Mouse (Mus musculus): Measurements from ENCODE around the gene Rpl32. TPM values are rescaled to one million over a fixed set of nuclear protein-coding genes. Genes with fewer than 3 reads are reported as not detected.

Rpl32 gene
- 1,977 and 2,016 TPM in 2 replicates for polyA plus RNA-seq (2016; fragmentation: Nextera tagmentation; extraction: Ambion mirVana)

DNA sequence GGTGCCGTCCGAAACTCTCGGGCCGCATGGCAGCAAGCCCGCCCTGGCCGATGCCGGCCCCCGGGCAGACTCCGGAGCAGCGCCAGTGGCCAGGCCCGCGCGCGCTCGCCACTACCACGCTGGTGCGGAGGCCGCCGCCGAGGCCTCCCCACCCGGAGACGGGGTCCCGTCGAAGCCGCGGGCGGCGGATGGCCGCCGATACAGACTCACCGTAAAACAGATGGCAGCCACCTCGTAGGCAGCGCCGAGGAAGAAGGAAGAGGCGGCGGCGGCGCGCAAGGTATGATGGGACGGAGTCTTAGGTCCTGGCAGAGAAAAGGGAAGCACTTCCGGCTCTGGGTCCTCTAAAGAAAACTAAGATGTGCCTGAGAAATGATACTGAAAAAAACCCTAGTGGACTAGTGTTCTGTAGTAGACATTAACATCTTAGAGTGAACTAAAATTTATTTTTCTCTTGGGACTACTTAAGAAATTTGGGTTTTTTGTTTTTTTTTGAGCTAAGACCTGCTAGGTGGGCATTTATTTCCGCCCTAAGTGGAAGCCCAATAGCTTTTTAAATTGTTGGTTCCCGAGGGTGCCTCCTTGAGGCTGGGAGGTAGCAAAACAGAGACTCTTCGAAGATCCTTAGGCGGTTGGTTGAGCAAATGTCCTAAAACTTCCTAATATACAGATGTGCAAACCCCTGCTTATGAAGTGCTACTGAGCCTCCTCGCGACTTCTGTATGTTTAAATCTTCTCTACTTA lies at the start of gene Rpl32:
Gene Rpl32, minus strand, starts transcription at position 260 of the 744 bp plus-strand sequence.
- Histone ChIP-seq H3K9ac (peak within 1 kb of the TSS; percentile 99), H3K27me3 (no peaks in the 10 kb centered on the region), H3K9me3 (no peaks in the 10 kb centered on the region), H3K4me3 (peak within 1 kb of the TSS; percentile 99), H3K4me1 (peaks cover 18% of the 10 kb centered on the region), H3K27ac (peak within 1 kb of the TSS; percentile 98), H3K4me2 (replicated peaks) (peak within 1 kb of the TSS; percentile 93), H3K36me3 (peaks cover 38% of the 10 kb centered on the region)
- under 1% methylated on average over 47 of the region's 47 CpGs for WGBS
- peak; percentile 75; the same call in 1 of the 2 replicates for ATAC-seq (ENCODE audit: insufficient number of reproducible peaks, insufficient read depth, low FRiP score, low TSS enrichment)

DNA sequence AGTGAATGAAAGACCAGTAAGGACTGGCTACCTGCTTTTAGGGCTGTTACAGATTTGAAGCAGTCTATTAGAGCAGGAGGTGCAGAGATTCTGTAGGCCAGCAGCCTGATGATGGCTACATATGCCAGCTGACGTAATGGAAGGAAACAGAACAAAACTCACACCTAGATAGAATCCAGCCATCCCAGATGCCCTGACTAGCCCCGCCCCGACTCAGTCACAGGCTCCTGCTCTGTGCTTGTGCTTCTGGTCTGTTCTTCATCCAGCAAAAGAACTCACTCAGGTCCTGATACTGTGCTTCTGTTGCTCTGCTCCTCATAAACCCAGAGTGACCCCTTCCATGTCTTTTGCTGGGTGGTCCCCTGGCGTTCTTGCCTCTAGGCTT lies 47.8 kb upstream of the Rpl32 start:
- ATAC-seq (ENCODE audit: insufficient number of reproducible peaks, insufficient read depth, low FRiP score, low TSS enrichment), result no peak
- H3K4me1 ChIP-seq, result peaks cover 14% of the 10 kb centered on the region; the same call in 1 of the 2 replicates
- no peak overlapping the region for H3K27ac ChIP-seq
- H3K4me2 ChIP-seq (replicated peaks), result no peak overlapping the region
- H3K36me3 ChIP-seq, result no peaks in the 10 kb centered on the region
- H3K9ac ChIP-seq, result no peak overlapping the region
- H3K27me3 ChIP-seq, result no peaks in the 10 kb centered on the region
- WGBS, result 65% methylated on average over 4 of the region's 4 CpGs
- no peaks in the 10 kb centered on the region for H3K9me3 ChIP-seq
- no peak overlapping the region for H3K4me3 ChIP-seq

DNA sequence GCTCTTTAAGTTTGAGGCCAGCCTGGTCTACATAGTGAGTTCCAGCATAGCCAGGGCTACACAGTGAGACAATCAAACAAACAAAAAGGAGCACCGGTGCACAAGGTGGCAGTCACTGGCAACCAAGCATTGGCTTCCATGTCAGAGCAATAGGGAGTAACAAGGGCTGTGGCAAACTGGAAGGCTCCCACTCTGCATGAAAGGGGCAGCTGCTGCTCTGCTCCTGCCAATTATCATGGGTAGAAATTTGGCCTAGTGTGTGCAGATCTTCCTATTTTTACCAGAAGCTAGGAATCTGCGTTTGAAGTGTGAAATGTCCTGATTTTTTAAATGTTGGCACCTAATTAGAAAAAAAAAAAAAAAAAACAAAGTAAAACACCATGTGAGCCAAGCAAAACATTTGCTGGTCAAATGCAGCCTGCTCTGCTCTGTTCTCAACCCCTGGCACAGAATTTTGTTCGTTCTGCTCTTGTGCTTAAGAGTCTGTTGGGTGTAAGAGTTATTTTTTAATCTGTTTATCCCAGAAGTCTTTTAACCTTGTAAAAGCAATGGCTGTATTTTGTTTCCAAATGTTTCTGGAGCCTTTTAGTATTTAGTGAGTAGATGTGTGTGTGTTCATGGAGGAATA lies 47.3 kb upstream of the Rpl32 start:
- H3K9me3 ChIP-seq, result no peaks in the 10 kb centered on the region
- no peaks in the 10 kb centered on the region for H3K27me3 ChIP-seq
- H3K4me2 ChIP-seq (replicated peaks), result no peak overlapping the region
- H3K4me1 ChIP-seq, result peaks cover 14% of the 10 kb centered on the region; the same call in 1 of the 2 replicates
- WGBS, result 84% methylated on average over 3 of the region's 3 CpGs
- no peak overlapping the region for H3K4me3 ChIP-seq
- ATAC-seq (ENCODE audit: insufficient number of reproducible peaks, insufficient read depth, low FRiP score, low TSS enrichment), result no peak
- no peak overlapping the region for H3K27ac ChIP-seq
- no peaks in the 10 kb centered on the region for H3K36me3 ChIP-seq
- no peak overlapping the region for H3K9ac ChIP-seq

DNA sequence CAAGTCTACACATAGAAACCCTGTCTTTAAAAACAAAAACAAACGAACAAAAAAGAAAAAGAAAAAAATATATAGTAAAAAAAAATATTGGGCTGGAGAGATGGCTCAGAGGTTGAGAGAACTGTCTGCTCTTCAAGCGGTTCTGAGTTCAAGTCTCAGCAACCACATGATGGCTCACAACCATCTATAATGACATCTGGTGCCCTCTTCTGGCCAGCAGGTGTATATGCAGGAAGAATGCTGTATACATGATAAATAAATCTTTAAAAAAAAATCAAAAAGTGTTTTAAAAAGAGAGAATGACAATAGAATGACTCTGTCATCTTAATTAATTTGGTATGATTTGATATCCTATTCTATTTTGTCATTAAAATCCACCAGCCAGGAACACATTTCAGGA lies 45.9 kb upstream of the Rpl32 start:
- peaks cover 8% of the 10 kb centered on the region; the same call in 1 of the 2 replicates for H3K36me3 ChIP-seq
- no peak overlapping the region for H3K9ac ChIP-seq
- no peaks in the 10 kb centered on the region for H3K27me3 ChIP-seq
- ATAC-seq (ENCODE audit: insufficient number of reproducible peaks, insufficient read depth, low FRiP score, low TSS enrichment), result no peak
- no peak overlapping the region for H3K4me2 ChIP-seq (replicated peaks)
- no peak overlapping the region for H3K27ac ChIP-seq
- H3K4me1 ChIP-seq, result peaks cover 14% of the 10 kb centered on the region; the same call in 1 of the 2 replicates
- WGBS, result 63% methylated on average over 2 of the region's 2 CpGs
- no peak overlapping the region for H3K4me3 ChIP-seq
- H3K9me3 ChIP-seq, result no peaks in the 10 kb centered on the region

DNA sequence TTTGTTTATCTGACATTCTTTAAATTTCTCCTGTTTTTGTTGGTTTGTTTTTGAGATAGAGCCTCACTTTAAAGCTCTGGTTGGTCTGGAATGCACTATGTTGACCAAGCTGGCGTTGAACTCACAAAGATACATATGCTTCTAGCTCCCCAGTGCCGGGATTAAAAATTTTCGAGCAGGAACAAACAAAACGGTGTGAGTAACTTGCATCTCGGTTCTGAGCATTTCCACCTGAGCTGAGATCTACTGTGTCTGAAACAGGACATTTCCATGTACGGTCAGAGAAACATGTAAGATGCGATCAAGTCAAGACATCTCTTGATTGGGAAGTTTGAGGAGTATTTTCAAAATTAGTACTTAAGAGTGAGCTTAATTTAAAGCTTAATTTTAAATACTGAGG lies 45.4 kb upstream of the Rpl32 start:
- Histone ChIP-seq H3K9me3 (no peaks in the 10 kb centered on the region), H3K4me1 (peaks cover 14% of the 10 kb centered on the region; the same call in 1 of the 2 replicates), H3K9ac (peak overlapping the region; percentile 66), H3K4me2 (replicated peaks) (peak overlapping the region; percentile 74), H3K36me3 (peaks cover 12% of the 10 kb centered on the region; the same call in 1 of the 2 replicates), H3K27me3 (no peaks in the 10 kb centered on the region), H3K4me3 (peak overlapping the region; percentile 64), H3K27ac (peak overlapping the region; percentile 92)
- 45% methylated on average over 7 of the region's 7 CpGs for WGBS
- ATAC-seq (ENCODE audit: insufficient number of reproducible peaks, insufficient read depth, low FRiP score, low TSS enrichment), result no peak

DNA sequence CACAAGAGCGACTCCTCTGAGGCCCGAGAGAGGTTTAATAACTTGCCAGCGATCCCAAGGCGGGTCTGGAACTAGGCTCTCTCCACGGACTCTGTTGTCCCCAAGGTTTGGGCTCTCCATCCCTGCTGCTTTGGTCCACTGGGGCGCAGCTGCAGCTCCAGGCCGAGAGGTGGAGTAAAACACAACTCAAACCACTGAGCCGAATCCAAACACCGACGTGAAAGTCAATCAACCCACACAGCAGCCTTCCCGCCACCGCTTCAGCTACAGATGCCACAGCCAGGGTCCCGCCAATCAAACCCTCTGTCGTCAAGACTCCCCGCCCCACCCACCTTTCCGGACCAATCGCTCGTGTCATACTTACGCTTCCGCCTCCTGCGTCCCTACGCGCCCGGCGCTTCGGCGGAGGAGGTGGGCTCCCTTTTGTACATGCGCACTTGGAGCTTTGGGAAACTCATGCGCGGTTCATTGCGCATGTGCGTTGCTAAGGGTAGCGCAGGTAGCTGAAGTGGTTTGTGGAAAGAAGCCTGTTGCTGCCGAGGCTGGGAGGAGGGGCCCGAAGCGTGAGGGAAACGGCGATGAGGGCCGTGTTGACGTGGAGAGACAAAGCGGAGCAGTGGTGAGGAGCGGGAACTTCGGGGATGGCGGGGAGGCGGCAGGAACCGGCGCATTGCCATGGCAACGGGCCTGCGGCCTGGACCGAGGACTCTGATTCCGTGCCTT lies 44.7 kb upstream of the Rpl32 start, which contains the start of the genes Mbd4 and Ift122:
Gene Mbd4, minus strand, starts transcription at position 281 of the 723 bp plus-strand sequence.
Gene Ift122, plus strand, starts transcription at position 380 of the 723 bp plus-strand sequence.
- WGBS, result under 1% methylated on average over 51 of the region's 51 CpGs
- Histone ChIP-seq H3K27me3 (no peaks in the 10 kb centered on the region), H3K9me3 (no peaks in the 10 kb centered on the region), H3K27ac (peak within 1 kb of the TSS; percentile 92), H3K4me3 (peak within 1 kb of the TSS; percentile 64), H3K9ac (peak within 1 kb of the TSS; percentile 74), H3K36me3 (peaks cover 19% of the 10 kb centered on the region), H3K4me1 (peaks cover 14% of the 10 kb centered on the region; the same call in 1 of the 2 replicates), H3K4me2 (replicated peaks) (peak within 1 kb of the TSS; percentile 74)
- ATAC-seq (ENCODE audit: insufficient number of reproducible peaks, insufficient read depth, low FRiP score, low TSS enrichment), result peak; percentile 97

DNA sequence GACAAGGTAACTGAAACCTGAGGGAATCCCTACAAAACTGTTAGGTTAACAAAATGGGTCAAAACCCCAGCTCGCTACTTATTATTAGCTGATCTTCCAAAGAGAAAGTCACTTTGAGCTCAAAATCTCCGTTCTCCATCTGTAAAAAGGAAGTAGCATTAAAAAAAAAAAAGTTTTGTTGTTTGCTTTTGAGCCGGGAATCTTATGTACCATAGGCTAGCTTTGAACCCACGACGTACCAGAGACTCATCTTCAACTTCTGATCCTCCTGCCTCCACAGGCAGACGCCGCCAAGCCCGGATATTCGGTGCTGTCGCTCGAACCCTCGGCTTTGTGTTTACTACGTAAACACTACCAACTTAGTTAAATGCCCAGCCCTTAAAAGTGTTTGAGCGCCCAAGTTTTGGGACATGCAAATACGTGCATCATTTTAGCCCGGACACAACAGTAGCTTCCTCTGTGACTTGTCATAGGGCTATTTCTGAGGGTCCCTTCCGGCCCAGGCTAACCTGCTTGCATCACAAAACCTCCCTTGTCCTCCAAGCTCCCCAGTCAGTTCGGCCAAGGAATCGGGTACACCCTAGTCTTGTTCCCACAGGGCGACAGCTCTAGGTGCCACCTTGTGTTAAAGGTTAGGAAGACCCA lies 44.0 kb upstream of the Rpl32 start:
- 5% methylated on average over 20 of the region's 20 CpGs for WGBS
- Histone ChIP-seq H3K9ac (peak overlapping the region; percentile 74), H3K4me2 (replicated peaks) (peak overlapping the region; percentile 74), H3K36me3 (peaks cover 21% of the 10 kb centered on the region), H3K27ac (peak overlapping the region; percentile 88), H3K4me1 (peaks cover 14% of the 10 kb centered on the region; the same call in 1 of the 2 replicates), H3K9me3 (no peaks in the 10 kb centered on the region), H3K27me3 (no peaks in the 10 kb centered on the region), H3K4me3 (peak overlapping the region; percentile 64)
- no peak for ATAC-seq (ENCODE audit: insufficient number of reproducible peaks, insufficient read depth, low FRiP score, low TSS enrichment)

DNA sequence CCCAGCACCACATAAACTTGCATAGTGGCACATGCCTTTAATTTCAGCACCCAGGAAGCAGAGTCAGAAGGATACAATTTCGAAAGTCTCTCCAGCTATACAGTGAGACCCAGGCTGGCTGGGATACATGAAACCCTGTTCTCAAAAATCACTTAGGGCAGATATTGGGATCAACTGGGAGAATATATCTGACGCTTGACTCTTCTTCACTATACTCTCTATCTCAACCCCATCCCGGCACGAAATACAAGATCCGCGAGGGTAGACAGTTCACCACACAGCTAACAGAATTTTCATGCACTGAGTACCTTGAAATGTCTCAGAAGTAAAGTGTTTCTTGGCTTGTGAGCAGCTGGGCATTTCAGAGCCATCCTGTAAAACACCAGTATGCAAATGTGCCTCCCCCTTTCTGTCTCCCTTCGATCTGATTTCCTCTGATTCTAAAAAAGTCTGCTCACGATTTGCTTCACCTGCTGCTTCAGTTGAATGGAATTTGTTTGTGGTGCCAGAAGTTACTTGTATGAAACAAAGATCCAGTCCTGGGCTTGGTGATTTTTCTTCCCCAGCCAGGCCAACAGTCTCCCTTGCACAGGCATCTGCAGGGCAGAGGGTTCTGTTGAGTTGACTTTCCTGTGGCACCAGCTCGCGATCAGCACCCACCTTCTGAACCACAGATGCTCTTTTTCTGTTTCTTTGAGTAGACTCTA lies 40.2 kb upstream of the Rpl32 start:
- Histone ChIP-seq H3K27me3 (no peaks in the 10 kb centered on the region), H3K9ac (no peak overlapping the region), H3K36me3 (peaks cover 32% of the 10 kb centered on the region), H3K4me2 (replicated peaks) (no peak overlapping the region), H3K9me3 (no peaks in the 10 kb centered on the region), H3K27ac (no peak overlapping the region), H3K4me3 (no peak overlapping the region), H3K4me1 (peaks cover 6% of the 10 kb centered on the region; the same call in 1 of the 2 replicates)
- WGBS, result 92% methylated on average over 10 of the region's 10 CpGs
- no peak for ATAC-seq (ENCODE audit: insufficient number of reproducible peaks, insufficient read depth, low FRiP score, low TSS enrichment)

DNA sequence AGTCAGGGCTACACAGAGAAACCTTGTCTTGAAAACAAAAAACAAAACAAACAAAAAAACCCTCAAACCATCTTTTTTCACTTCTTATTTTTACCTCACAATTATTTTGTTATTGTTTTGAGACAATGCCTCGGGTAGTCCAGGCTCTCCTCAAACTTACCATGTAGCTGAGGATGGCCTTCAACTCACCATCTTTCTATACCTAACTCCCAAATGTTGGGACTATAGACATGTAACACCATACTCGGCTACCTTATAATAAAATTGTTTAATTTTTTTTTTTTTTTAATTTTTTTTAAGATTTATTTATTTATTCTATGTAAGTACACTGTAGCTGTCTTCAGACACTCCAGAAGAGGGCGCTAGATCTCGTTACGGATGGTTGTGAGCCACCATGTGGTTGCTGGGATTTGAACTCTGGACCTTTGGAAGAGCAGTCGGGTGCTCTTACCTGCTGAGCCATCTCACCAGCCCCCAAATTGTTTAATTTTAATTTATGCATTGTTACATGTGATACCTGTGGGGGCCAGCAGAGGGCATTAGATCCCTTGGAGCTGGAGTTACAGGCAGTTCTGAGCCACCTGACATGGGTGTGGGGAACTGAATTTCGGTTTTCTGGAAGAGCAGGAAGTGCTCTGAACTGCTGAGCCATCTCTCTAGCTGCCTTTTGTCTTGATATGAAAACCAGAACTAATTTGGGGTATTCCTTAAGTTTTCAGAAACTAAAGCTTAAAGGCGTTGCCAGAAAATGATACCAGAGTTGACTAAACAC lies 38.3 kb upstream of the Rpl32 start:
- Histone ChIP-seq H3K9ac (no peak overlapping the region), H3K27ac (no peak overlapping the region), H3K4me3 (no peak overlapping the region), H3K36me3 (peaks cover 48% of the 10 kb centered on the region), H3K4me1 (no peaks in the 10 kb centered on the region), H3K9me3 (no peaks in the 10 kb centered on the region), H3K4me2 (replicated peaks) (no peak overlapping the region), H3K27me3 (no peaks in the 10 kb centered on the region)
- no peak for ATAC-seq (ENCODE audit: insufficient number of reproducible peaks, insufficient read depth, low FRiP score, low TSS enrichment)
- 42% methylated on average over 8 of the region's 8 CpGs for WGBS

DNA sequence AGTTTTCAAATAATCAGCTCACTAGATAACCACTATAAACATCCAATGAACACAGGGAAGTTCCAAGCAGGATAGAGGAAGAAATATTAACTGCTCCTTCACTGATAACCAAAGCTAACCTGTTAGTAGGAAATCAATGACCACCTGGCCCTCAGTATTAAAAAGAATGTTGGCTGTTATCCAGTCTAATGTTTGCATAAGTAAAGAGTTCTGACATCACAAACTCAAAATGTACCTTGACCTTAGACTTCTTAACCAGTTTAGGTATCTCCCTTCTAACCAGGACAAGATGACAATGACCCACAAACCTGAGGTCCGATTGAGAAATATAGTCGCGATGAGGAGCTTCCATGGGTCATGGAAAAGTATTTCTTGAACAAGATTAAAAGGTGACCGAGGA lies 36.5 kb upstream of the Rpl32 start:
- no peak overlapping the region for H3K4me3 ChIP-seq
- WGBS, result 94% methylated on average over 4 of the region's 4 CpGs
- H3K9ac ChIP-seq, result no peak overlapping the region
- H3K27me3 ChIP-seq, result no peaks in the 10 kb centered on the region
- no peak overlapping the region for H3K27ac ChIP-seq
- peaks cover 44% of the 10 kb centered on the region for H3K36me3 ChIP-seq
- no peaks in the 10 kb centered on the region for H3K4me1 ChIP-seq
- no peak overlapping the region for H3K4me2 ChIP-seq (replicated peaks)
- no peaks in the 10 kb centered on the region for H3K9me3 ChIP-seq
- no peak for ATAC-seq (ENCODE audit: insufficient number of reproducible peaks, insufficient read depth, low FRiP score, low TSS enrichment)
